ENCODE assay signal across 8 mouse cellular contexts in the genomic region with DNA sequence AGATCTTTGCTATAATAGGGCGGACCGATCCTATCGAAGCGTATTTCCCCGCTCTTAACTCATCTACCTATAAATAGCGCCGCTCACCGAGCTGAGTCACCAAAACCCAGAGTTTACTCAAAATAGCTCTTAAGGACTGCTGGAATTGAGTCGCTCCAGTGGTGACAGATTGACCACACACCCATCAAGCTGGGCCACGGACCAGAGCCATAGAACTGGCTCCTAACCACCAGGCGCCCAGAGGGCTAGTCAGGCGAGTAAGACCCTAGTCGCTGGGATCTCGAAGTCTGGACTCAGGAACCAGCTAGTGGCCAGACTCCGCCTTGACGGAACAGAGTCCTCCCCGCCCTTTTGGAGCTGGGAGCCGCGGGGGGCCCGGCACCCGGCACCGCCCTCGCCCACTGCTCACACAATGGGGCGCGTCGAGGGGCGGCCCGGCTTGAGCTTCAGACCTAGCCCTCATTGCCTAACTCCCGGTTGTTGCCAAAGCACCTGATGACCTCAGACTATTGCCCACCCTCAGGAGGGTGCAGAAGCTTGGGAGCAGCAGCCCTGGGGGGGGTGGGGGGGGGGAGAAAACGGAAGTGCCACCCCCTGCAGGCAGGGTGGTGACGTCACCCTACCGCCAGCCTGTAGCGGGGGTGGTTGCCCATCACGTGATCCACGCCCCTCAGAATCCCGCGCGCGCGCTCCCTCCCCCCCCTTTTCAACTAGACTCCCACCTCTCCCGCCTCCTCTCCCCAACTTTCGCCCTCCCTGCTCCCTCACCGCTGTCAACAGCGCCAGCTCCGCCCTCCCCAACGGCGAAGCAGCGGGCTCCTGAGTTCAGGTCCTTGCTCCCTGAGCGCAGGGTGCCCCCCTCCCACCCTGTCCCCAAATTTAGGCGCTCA.
A peak's percentile ranks its signal among the peaks of the same experiment; 100 is the strongest.
DNase-seq lines count a peak whose midpoint lies in the region; ATAC-seq lines count a peak whose summit lies in the region.

No protein-coding gene starts in this region.

- H3K9ac ChIP-seq in lung, embryonic 16.5 days (ENCODE audit: low read length), result peak overlapping the region; percentile 99

- peaks cover 12% of the 10 kb centered on the region for H3K27me3 ChIP-seq in lung, embryonic 16.5 days (ENCODE audit: control insufficient read depth, insufficient read depth, low read depth, low read length)

- H3K36me3 ChIP-seq in lung, embryonic 16.5 days (ENCODE audit: control insufficient read depth, insufficient read depth, low read length), result peaks cover 2% of the 10 kb centered on the region; the same call in 1 of the 2 replicates

- under 1% methylated on average over 38 of the region's 50 CpGs for WGBS in lung, embryonic 16.5 days

- H3K4me2 ChIP-seq in lung, embryonic 16.5 days (ENCODE audit: low read depth, low read length), result peak overlapping the region; percentile 98

- H3K4me3 ChIP-seq in lung, embryonic 16.5 days (ENCODE audit: low read length), result peak overlapping the region; percentile 91

- ATAC-seq in hematopoietic stem cell, adult 5-6 weeks (replicated peaks in 1 of 2; ENCODE audit: insufficient read depth in 1 of 2, low FRiP score in 2 of 2, low TSS enrichment in 1 of 2, low read depth in 1 of 2, poor library complexity in 2 of 2, severe bottlenecking in 2 of 2), result peak; percentile 38 to 57
- ATAC-seq in lung, embryonic 16.5 days (ENCODE audit: low read depth), result peak; percentile 80

- no peaks in the 10 kb centered on the region for H3K9me3 ChIP-seq in lung, embryonic 16.5 days (ENCODE audit: control insufficient read depth, low read length)

- H3K4me1 ChIP-seq in lung, embryonic 16.5 days (replicated peaks; ENCODE audit: control insufficient read depth, insufficient read depth, low read length), result peaks cover 30% of the 10 kb centered on the region

- H3K27ac ChIP-seq in lung, embryonic 16.5 days (ENCODE audit: low read length), result peak overlapping the region; percentile 99

- peak; percentile 96 for DNase-seq in Muller cell, postnatal 12 days (ENCODE audit: inconsistent ontology term)
- peak; percentile 85 for DNase-seq in cerebellum, adult 8-10 months
- peak; percentile 88 for DNase-seq in forelimb bud, embryonic 11.5 days (ENCODE audit: low read depth, low spot score)
- peak; percentile 90 for DNase-seq in layer of hippocampus, adult 9-11 months
- DNase-seq in ovary, postnatal 14 days (ENCODE audit: low spot score), result peak; percentile 58
- peak; percentile 89 to 90 for DNase-seq in thymus, postnatal 10 days (ENCODE audit: low spot score in 2 of 2)

Comparison
In these comparisons a context has a peak if more than half of its experiments do, and no peak if none do; other contexts are left out.
1. Peak in every context shown above with its lines: DNase-seq, ATAC-seq, H3K4me3 ChIP-seq and H3K27ac ChIP-seq.